Mouse (Mus musculus) forebrain, embryonic 16.5 days (tissue): Measurements from ENCODE around the gene Syngap1. TPM values are rescaled to one million over a fixed set of nuclear protein-coding genes. Genes with fewer than 3 reads are reported as not detected.

ENCODE experiments used
- ATAC-seq: fragments of 200-750 bp; cut with Nextera tagmentation; 2 replicates; pipeline ENCODE4 v1.8.0; 2017; ENCODE audit warnings: mild to moderate bottlenecking, moderate library complexity
- H3K27ac ChIP-seq: fragments of 300-500 bp; sonication (generic); 2 replicates; pipeline ENCODE4 v1.5.1; 2014; ENCODE audit warnings: low read length, control low read depth
- H3K27me3 ChIP-seq: fragments of 300-500 bp; sonication (generic); replicated peaks from 2 replicates; pipeline ENCODE4 v1.6.1; 2014; ENCODE audit warnings: low read length; ENCODE audit not compliant: control insufficient read depth, insufficient read depth
- H3K36me3 ChIP-seq: fragments of 300-500 bp; sonication (generic); 2 replicates; pipeline ENCODE4 v1.6.1; 2014; ENCODE audit not compliant: control insufficient read depth, insufficient read depth
- H3K4me1 ChIP-seq: fragments of 300-500 bp; sonication (generic); replicated peaks from 2 replicates; pipeline ENCODE4 v1.6.1; 2014; ENCODE audit warnings: low read length; ENCODE audit not compliant: control insufficient read depth, insufficient read depth
- H3K4me2 ChIP-seq: fragments of 300-500 bp; sonication (generic); 2 replicates; pipeline ENCODE4 v1.6.1; 2014; ENCODE audit warnings: mild to moderate bottlenecking, low read length, control low read depth
- H3K4me3 ChIP-seq: fragments of 300-500 bp; sonication (generic); replicated peaks from 2 replicates; pipeline ENCODE4 v1.5.1; 2014; ENCODE audit warnings: mild to moderate bottlenecking, low read length, control low read depth
- H3K9ac ChIP-seq: fragments of 300-500 bp; sonication (generic); replicated peaks from 2 replicates; pipeline ENCODE4 v1.6.1; 2014; ENCODE audit warnings: low read depth, low read length, control low read depth
- H3K9me3 ChIP-seq: fragments of 300-500 bp; sonication (generic); 2 replicates; pipeline ENCODE4 v1.6.1; 2016; ENCODE audit warnings: low read length; ENCODE audit not compliant: control insufficient read depth
- WGBS: fragments of 180-500 bp; shearing (Covaris S2); extraction: QIAGEN DNeasy Blood & Tissue Kit; methylation state at CpG from one replicate; pipeline ENCODE4 v1.1.7; 2014; 5-methylcytosine and 5-hydroxymethylcytosine counted together
- polyA plus RNA-seq: library from polyadenylated mRNA; unstranded; fragments of >200 nt; fragmentation: Nextera tagmentation; extraction: Ambion mirVana; gene quantifications from 2 replicates; pipeline ENCODE4 v1.2.1, GENCODE M21; 2015

The Syngap1 gene
- polyA plus RNA-seq, 1 experiment from 2014 or later = 5.4 TPM

GRCm38 (mm10) chr17:26995562-26995961, 54.5 kb downstream of the Syngap1 start:
- Histone ChIP-seq H3K4me2 (no peak overlapping the region), H3K9ac (no peak overlapping the region), H3K4me1 (no peaks in the 10 kb centered on the region), H3K4me3 (no peak overlapping the region), H3K9me3 (no peaks in the 10 kb centered on the region), H3K27ac (no peak overlapping the region), H3K36me3 (no peaks in the 10 kb centered on the region), H3K27me3 (no peaks in the 10 kb centered on the region)
- ATAC-seq = no peak
- 83% methylated on average over 8 of the region's 8 CpGs for WGBS

- Histone ChIP-seq H3K9me3 (no peaks in the 10 kb centered on the region), H3K27ac (no peak overlapping the region), H3K4me1 (no peaks in the 10 kb centered on the region), H3K4me3 (no peak overlapping the region), H3K9ac (no peak overlapping the region), H3K27me3 (no peaks in the 10 kb centered on the region), H3K36me3 (no peaks in the 10 kb centered on the region), H3K4me2 (no peak overlapping the region)
- 80% methylated on average over 4 of the region's 4 CpGs for WGBS
- ATAC-seq = no peak
Observed at GRCm38 (mm10) chr17:26997661-26998060, 56.6 kb downstream of the Syngap1 start.

DNA sequence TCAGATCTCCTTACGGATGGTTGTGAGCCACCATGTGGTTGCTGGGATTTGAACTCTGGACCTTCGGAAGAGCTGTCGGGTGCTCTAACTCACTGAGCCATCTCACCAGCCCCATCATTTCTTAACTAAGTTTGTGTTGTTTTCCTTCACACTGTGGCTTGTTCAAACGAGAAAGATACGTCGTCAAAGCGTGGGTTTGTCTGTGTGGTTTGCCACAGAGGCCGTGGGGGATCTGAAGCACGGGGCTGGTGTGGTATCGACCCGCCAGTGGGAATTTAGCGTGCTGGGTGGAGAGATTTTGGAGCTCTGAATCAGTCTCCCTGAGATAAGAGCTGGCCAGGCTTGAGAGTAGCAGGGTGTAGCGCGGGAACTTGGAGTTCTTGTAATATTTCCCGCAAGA, 57.2 kb downstream of the Syngap1 start:
- Histone ChIP-seq H3K9ac (no peak overlapping the region), H3K4me2 (no peak overlapping the region), H3K4me3 (no peak overlapping the region), H3K27me3 (no peaks in the 10 kb centered on the region), H3K36me3 (no peaks in the 10 kb centered on the region), H3K4me1 (no peaks in the 10 kb centered on the region), H3K9me3 (no peaks in the 10 kb centered on the region), H3K27ac (no peak overlapping the region)
- no peak for ATAC-seq
- WGBS = 93% methylated on average over 15 of the region's 15 CpGs

- Histone ChIP-seq H3K9me3 (no peaks in the 10 kb centered on the region), H3K9ac (no peak overlapping the region), H3K4me3 (no peak overlapping the region), H3K27me3 (no peaks in the 10 kb centered on the region), H3K36me3 (no peaks in the 10 kb centered on the region), H3K27ac (0 out of 2 replicates have a peak overlapping the region, but pooled peaks have one; percentile 14), H3K4me1 (no peaks in the 10 kb centered on the region), H3K4me2 (no peak overlapping the region)
- ATAC-seq = peak; percentile 38
- WGBS = 79% methylated on average over 12 of the region's 12 CpGs
Observed at GRCm38 (mm10) chr17:26999996-27000395, 58.9 kb downstream of the Syngap1 start.

- no peak overlapping the region for H3K27ac ChIP-seq
- no peak overlapping the region for H3K4me3 ChIP-seq
- WGBS = 76% methylated on average over 7 of the region's 7 CpGs
- ATAC-seq = no peak
- H3K36me3 ChIP-seq = no peaks in the 10 kb centered on the region
- no peaks in the 10 kb centered on the region for H3K27me3 ChIP-seq
- no peak overlapping the region for H3K9ac ChIP-seq
- H3K9me3 ChIP-seq = no peaks in the 10 kb centered on the region
- H3K4me2 ChIP-seq = no peak overlapping the region
- H3K4me1 ChIP-seq = no peaks in the 10 kb centered on the region
Observed at GRCm38 (mm10) chr17:27001151-27001550, 60.1 kb downstream of the Syngap1 start.

GRCm38 (mm10) chr17:27001889-27002288, 60.8 kb downstream of the Syngap1 start:
- WGBS = 44% methylated on average over 6 of the region's 6 CpGs
- H3K4me2 ChIP-seq = no peak overlapping the region
- H3K9me3 ChIP-seq = no peaks in the 10 kb centered on the region
- H3K4me3 ChIP-seq = no peak overlapping the region
- ATAC-seq = no peak
- H3K4me1 ChIP-seq = no peaks in the 10 kb centered on the region
- no peaks in the 10 kb centered on the region for H3K27me3 ChIP-seq
- no peaks in the 10 kb centered on the region for H3K36me3 ChIP-seq
- no peak overlapping the region for H3K27ac ChIP-seq
- no peak overlapping the region for H3K9ac ChIP-seq

DNA sequence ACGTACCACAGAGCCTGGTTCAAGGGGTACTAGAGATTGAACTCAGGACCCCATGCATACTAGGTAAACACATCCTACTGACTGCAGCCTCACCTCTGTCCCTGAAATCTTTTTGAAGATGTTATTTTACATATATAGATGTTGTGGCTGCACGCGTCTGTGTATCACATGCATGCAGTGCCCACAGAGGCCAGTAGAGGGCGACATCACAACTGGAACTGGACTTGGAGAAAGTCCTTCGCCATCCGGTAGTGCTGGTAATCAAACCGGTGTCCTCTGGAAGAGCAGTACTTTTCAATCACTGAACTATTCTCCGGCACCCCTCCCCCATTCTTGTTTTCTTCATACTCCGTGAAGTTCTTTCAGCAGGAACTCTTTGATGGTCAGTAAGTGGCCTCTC, 63.4 kb downstream of the Syngap1 start:
- Histone ChIP-seq H3K27ac (no peak overlapping the region), H3K4me2 (no peak overlapping the region), H3K9ac (no peak overlapping the region), H3K27me3 (no peaks in the 10 kb centered on the region), H3K36me3 (no peaks in the 10 kb centered on the region), H3K4me1 (no peaks in the 10 kb centered on the region), H3K4me3 (no peak overlapping the region), H3K9me3 (no peaks in the 10 kb centered on the region)
- WGBS = 40% methylated on average over 9 of the region's 9 CpGs
- no peak for ATAC-seq

- Histone ChIP-seq H3K9me3 (no peaks in the 10 kb centered on the region), H3K4me2 (no peak overlapping the region), H3K27me3 (no peaks in the 10 kb centered on the region), H3K9ac (no peak overlapping the region), H3K4me1 (no peaks in the 10 kb centered on the region), H3K4me3 (no peak overlapping the region), H3K36me3 (no peaks in the 10 kb centered on the region), H3K27ac (no peak overlapping the region)
- no peak for ATAC-seq
- 57% methylated on average over 19 of the region's 19 CpGs for WGBS
Observed at GRCm38 (mm10) chr17:27004903-27005485, 63.9 kb downstream of the Syngap1 start.

- Histone ChIP-seq H3K27ac (no peak overlapping the region), H3K9me3 (no peaks in the 10 kb centered on the region), H3K27me3 (no peaks in the 10 kb centered on the region), H3K4me3 (no peak overlapping the region), H3K36me3 (no peaks in the 10 kb centered on the region), H3K9ac (no peak overlapping the region), H3K4me2 (no peak overlapping the region), H3K4me1 (no peaks in the 10 kb centered on the region)
- no peak for ATAC-seq
- 70% methylated on average over 11 of the region's 11 CpGs for WGBS
Observed at GRCm38 (mm10) chr17:27005644-27006043, 64.6 kb downstream of the Syngap1 start.

DNA sequence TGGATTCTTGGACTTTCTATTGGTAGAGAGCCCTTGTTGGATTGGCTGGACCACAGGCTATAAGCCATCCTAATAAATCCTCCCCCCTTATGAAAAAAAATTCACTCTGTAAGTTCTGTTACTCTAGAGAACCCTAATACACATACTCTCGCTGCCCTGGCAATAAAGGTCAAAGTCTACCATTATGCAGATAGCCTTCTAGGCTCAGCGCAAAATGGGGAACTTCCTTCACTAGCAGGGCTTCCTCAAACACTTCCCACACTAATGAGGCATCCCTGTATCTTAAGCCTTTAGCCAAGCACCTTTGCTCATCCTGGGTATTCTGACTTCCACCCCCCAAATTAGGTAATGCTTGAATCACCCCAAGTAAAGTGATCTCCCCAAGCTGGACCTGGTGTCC, 67.2 kb downstream of the Syngap1 start:
- Histone ChIP-seq H3K27me3 (no peaks in the 10 kb centered on the region), H3K9me3 (no peaks in the 10 kb centered on the region), H3K27ac (no peak overlapping the region), H3K4me2 (no peak overlapping the region), H3K9ac (no peak overlapping the region), H3K4me3 (no peak overlapping the region), H3K36me3 (no peaks in the 10 kb centered on the region), H3K4me1 (no peaks in the 10 kb centered on the region)
- 87% methylated on average over 2 of the region's 2 CpGs for WGBS
- ATAC-seq = no peak
